Mouse (Mus musculus): ENCODE measurements around the gene Gm3005. TPM values are rescaled to one million over a fixed set of nuclear protein-coding genes. Genes with fewer than 3 reads are reported as not detected.
"Not testable (repeated sequence)": the region's sequence is repeated elsewhere in the genome, so short reads cannot be mapped to it uniquely, and the experiment has no call there.

The Gm3005 gene
- 7.0 and 10.8 TPM in 2 replicates for polyA plus RNA-seq (2015; fragmentation: Nextera tagmentation; extraction: Ambion mirVana)

GRCm38 (mm10) chr14:3427803-3428202, at the start of gene Gm3005:
Gene Gm3005, plus strand, starts transcription at chr14:3428103.
- not testable (repeated sequence) for H3K27me3 ChIP-seq (replicated peaks); H3K4me3 ChIP-seq (replicated peaks); H3K4me2 ChIP-seq; H3K27ac ChIP-seq (replicated peaks); ATAC-seq (ENCODE audit: low FRiP score); H3K9ac ChIP-seq (replicated peaks); H3K4me1 ChIP-seq; H3K9me3 ChIP-seq (replicated peaks); H3K36me3 ChIP-seq
- WGBS, result no CpG with 5 or more reads among the region's 2 CpGs

- not testable (repeated sequence) for H3K4me3 ChIP-seq (replicated peaks); H3K27ac ChIP-seq (replicated peaks); H3K36me3 ChIP-seq; H3K4me1 ChIP-seq; ATAC-seq (ENCODE audit: low FRiP score); H3K4me2 ChIP-seq; H3K9me3 ChIP-seq (replicated peaks); H3K9ac ChIP-seq (replicated peaks); H3K27me3 ChIP-seq (replicated peaks)
- no CpG with 5 or more reads among the region's 2 CpGs for WGBS
Observed at GRCm38 (mm10) chr14:3394793-3395192, 33.1 kb upstream of the Gm3005 start, which contains the start of gene Gm10413. Gene Gm10413, plus strand, starts transcription at chr14:3395093.

DNA sequence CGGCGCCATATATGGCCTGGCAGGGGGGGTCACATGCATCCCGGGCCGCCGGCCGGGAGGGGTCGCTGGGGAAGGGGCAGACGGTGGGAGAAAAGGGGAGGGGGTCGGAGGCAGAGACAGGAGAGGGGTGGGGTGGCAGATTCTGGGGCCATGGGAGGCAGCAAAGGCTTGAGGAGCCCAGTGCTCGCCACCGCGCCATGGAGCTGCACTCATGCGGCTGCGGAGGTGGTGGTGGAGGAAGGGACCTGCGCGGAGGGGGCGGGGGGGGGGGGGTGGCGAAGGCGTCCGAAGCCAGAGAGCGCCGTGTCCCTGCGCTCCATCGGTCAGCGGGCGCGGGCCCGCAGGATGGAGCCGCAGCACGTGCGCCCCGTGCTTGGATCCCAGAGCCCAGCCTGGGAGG, 15.6 kb upstream of the Gm3005 start, which contains the start of gene Gm10409:
Gene Gm10409 (plus strand): TSS at position 301 of the 400 bp plus-strand sequence.
- H3K4me1 ChIP-seq; H3K4me2 ChIP-seq; H3K4me3 ChIP-seq (replicated peaks); H3K27ac ChIP-seq (replicated peaks); H3K27me3 ChIP-seq (replicated peaks); ATAC-seq (ENCODE audit: low FRiP score); H3K9ac ChIP-seq (replicated peaks); H3K36me3 ChIP-seq; H3K9me3 ChIP-seq (replicated peaks): not testable (repeated sequence)
- WGBS, result no CpG with 5 or more reads among the region's 32 CpGs

- not testable (repeated sequence) for ATAC-seq (ENCODE audit: low FRiP score); H3K9me3 ChIP-seq (replicated peaks); H3K27ac ChIP-seq (replicated peaks); H3K4me3 ChIP-seq (replicated peaks); H3K4me1 ChIP-seq; H3K27me3 ChIP-seq (replicated peaks); H3K36me3 ChIP-seq; H3K9ac ChIP-seq (replicated peaks); H3K4me2 ChIP-seq
- WGBS, result no CpG with 5 or more reads among the region's 3 CpGs
Observed at GRCm38 (mm10) chr14:3449079-3449478, 21.2 kb downstream of the Gm3005 start, which contains the start of gene Gm10408. Gene Gm10408, plus strand, starts transcription at chr14:3449379.

DNA sequence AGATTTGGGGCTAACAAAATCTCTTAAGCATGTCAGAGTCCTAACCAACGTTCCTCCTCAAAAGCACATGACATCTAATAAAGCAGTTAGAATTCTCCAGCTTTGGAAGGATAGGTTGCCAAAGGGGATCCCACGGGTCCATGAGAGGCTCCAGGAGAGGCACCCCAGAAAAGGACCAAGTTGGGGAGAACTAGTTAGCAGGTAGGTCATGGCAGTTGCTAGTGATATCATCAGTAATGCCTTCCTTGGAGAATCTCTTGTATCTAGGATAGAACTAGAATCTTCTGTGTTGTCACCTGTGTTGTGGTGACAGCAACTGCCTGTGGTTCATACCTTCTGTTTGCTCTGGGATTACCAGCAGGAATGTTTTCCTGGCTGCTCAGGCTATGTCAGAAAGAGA, 206.3 kb downstream of the Gm3005 start, which contains the start of gene Gm3012:
Gene Gm3012 (plus strand): TSS at position 301 of the 400 bp plus-strand sequence.
- H3K36me3 ChIP-seq; H3K4me2 ChIP-seq; H3K27me3 ChIP-seq (replicated peaks); H3K9ac ChIP-seq (replicated peaks); H3K9me3 ChIP-seq (replicated peaks); H3K4me1 ChIP-seq; H3K27ac ChIP-seq (replicated peaks); H3K4me3 ChIP-seq (replicated peaks); ATAC-seq (ENCODE audit: low FRiP score): not testable (repeated sequence)
- WGBS, result no CpG with 5 or more reads among the region's 2 CpGs

Other genes with a start within 250 kb of the Gm3005 start
- 0.38 and 0.41 TPM in 2 replicates for gene Gm5795, start 239.8 kb upstream of the Gm3005 start, polyA plus RNA-seq (2015; fragmentation: Nextera tagmentation; extraction: Ambion mirVana)
- 34.3 and 37.1 TPM in 2 replicates for gene D830030K20Rik, start 219.6 kb upstream of the Gm3005 start, polyA plus RNA-seq (2015; fragmentation: Nextera tagmentation; extraction: Ambion mirVana)
- 0.22 TPM in 1 of 2 replicates, not detected in the other for gene Gm2956, start 95.5 kb upstream of the Gm3005 start, polyA plus RNA-seq (2015; fragmentation: Nextera tagmentation; extraction: Ambion mirVana)
- not detected in 2 replicates for gene Gm10413, start 33.0 kb upstream of the Gm3005 start, polyA plus RNA-seq (2015; fragmentation: Nextera tagmentation; extraction: Ambion mirVana)
- gene Gm10409, start 15.5 kb upstream of the Gm3005 start, polyA plus RNA-seq (2015; fragmentation: Nextera tagmentation; extraction: Ambion mirVana), result 17.7 and 23.2 TPM in 2 replicates
- gene Gm10408, start 21.3 kb downstream of the Gm3005 start, polyA plus RNA-seq (2015; fragmentation: Nextera tagmentation; extraction: Ambion mirVana), result not detected in 2 replicates
- not detected in 2 replicates for gene Gm3012, start 206.4 kb downstream of the Gm3005 start, polyA plus RNA-seq (2015; fragmentation: Nextera tagmentation; extraction: Ambion mirVana)
- 17.7 and 23.2 TPM in 2 replicates for gene Gm3020, start 223.9 kb downstream of the Gm3005 start, polyA plus RNA-seq (2015; fragmentation: Nextera tagmentation; extraction: Ambion mirVana)

Data from neural tube, embryonic 15.5 days (tissue).